Mouse (Mus musculus): ENCODE results near the gene 1700007K13Rik. TPM values are rescaled to one million over a fixed set of nuclear protein-coding genes. Genes with fewer than 3 reads are reported as not detected.
"Not testable (repeated sequence)": the region's sequence is repeated elsewhere in the genome, so short reads cannot be mapped to it uniquely, and the experiment has no call there.

1700007K13Rik gene
- 1.3 and 2.3 TPM in 2 replicates for polyA plus RNA-seq (2016; fragmentation: Nextera tagmentation; extraction: Ambion mirVana)

GRCm38 (mm10) chr2:28465836-28466518 is at the start of gene 1700007K13Rik:
Gene 1700007K13Rik (minus strand): TSS chr2:28466332.
- peaks cover 25% of the 10 kb centered on the region for H3K4me1 ChIP-seq
- H3K9me3 ChIP-seq: no peaks in the 10 kb centered on the region
- peak within 1 kb of the TSS; percentile 18 for H3K4me3 ChIP-seq (replicated peaks)
- peaks cover 14% of the 10 kb centered on the region; the same call in 1 of the 2 replicates for H3K27me3 ChIP-seq
- H3K9ac ChIP-seq: no peak within 1 kb of the TSS
- H3K36me3 ChIP-seq (replicated peaks): peaks cover 23% of the 10 kb centered on the region
- H3K27ac ChIP-seq: peak within 1 kb of the TSS; percentile 25; the same call in 1 of the 2 replicates
- 4% methylated on average over 25 of the region's 25 CpGs for WGBS
- peak; percentile 71 for ATAC-seq (ENCODE audit: low FRiP score)
- H3K4me2 ChIP-seq: peak within 1 kb of the TSS; percentile 45

GRCm38 (mm10) chr2:28514489-28514888 is 48.4 kb upstream of the 1700007K13Rik start:
- H3K36me3 ChIP-seq (replicated peaks): peaks cover 7% of the 10 kb centered on the region; the same call in 1 of the 2 replicates
- peak overlapping the region; percentile 78 for H3K4me2 ChIP-seq
- peaks cover 14% of the 10 kb centered on the region; the same call in 1 of the 2 replicates for H3K27me3 ChIP-seq
- ATAC-seq (ENCODE audit: low FRiP score): no peak; the same call in 1 of the 2 replicates
- 0 out of 2 replicates have a peak overlapping the region, but pooled peaks have one; percentile 87 for H3K27ac ChIP-seq
- peak overlapping the region; percentile 80 for H3K4me3 ChIP-seq (replicated peaks)
- peaks cover 54% of the 10 kb centered on the region for H3K4me1 ChIP-seq
- H3K9ac ChIP-seq: peak overlapping the region; percentile 95
- 17% methylated on average over 5 of the region's 5 CpGs for WGBS
- H3K9me3 ChIP-seq: no peaks in the 10 kb centered on the region

GRCm38 (mm10) chr2:28513431-28514370 is 47.6 kb upstream of the 1700007K13Rik start:
- ATAC-seq (ENCODE audit: low FRiP score): peak; percentile 40
- H3K36me3 ChIP-seq (replicated peaks): peaks cover 7% of the 10 kb centered on the region; the same call in 1 of the 2 replicates
- 5% methylated on average over 47 of the region's 47 CpGs for WGBS
- H3K4me2 ChIP-seq: peak overlapping the region; percentile 78
- peaks cover 14% of the 10 kb centered on the region; the same call in 1 of the 2 replicates for H3K27me3 ChIP-seq
- H3K27ac ChIP-seq: peak overlapping the region; percentile 87
- no peaks in the 10 kb centered on the region for H3K9me3 ChIP-seq
- H3K9ac ChIP-seq: peak overlapping the region; percentile 95
- H3K4me1 ChIP-seq: peaks cover 48% of the 10 kb centered on the region
- peak overlapping the region; percentile 80 for H3K4me3 ChIP-seq (replicated peaks)

- Histone ChIP-seq H3K4me2 (peak within 1 kb of the TSS; percentile 78), H3K27ac (peak within 1 kb of the TSS; percentile 87), H3K36me3 (replicated peaks) (peaks cover 7% of the 10 kb centered on the region; the same call in 1 of the 2 replicates), H3K9me3 (no peaks in the 10 kb centered on the region), H3K27me3 (peaks cover 14% of the 10 kb centered on the region; the same call in 1 of the 2 replicates), H3K9ac (peak within 1 kb of the TSS; percentile 95), H3K4me3 (replicated peaks) (peak within 1 kb of the TSS; percentile 80), H3K4me1 (peaks cover 40% of the 10 kb centered on the region)
- ATAC-seq (ENCODE audit: low FRiP score): peak; percentile 75
- WGBS: under 1% methylated on average over 56 of the region's 71 CpGs
Observed at GRCm38 (mm10) chr2:28512798-28513401, 46.8 kb upstream of the 1700007K13Rik start, which contains the start of gene Ralgds. Gene Ralgds (plus strand): TSS chr2:28513125.

- not testable (repeated sequence) for H3K9ac ChIP-seq; H3K4me2 ChIP-seq; H3K36me3 ChIP-seq (replicated peaks); H3K27ac ChIP-seq; H3K9me3 ChIP-seq; H3K4me3 ChIP-seq (replicated peaks); ATAC-seq (ENCODE audit: low FRiP score)
- Histone ChIP-seq H3K27me3 (peaks cover 14% of the 10 kb centered on the region; the same call in 1 of the 2 replicates), H3K4me1 (peaks cover 28% of the 10 kb centered on the region)
- 49% methylated on average over 5 of the region's 5 CpGs for WGBS
Observed at GRCm38 (mm10) chr2:28511600-28511999, 45.5 kb upstream of the 1700007K13Rik start.

- 89% methylated on average over 6 of the region's 6 CpGs for WGBS
- no peaks in the 10 kb centered on the region for H3K36me3 ChIP-seq (replicated peaks)
- ATAC-seq (ENCODE audit: low FRiP score): no peak
- H3K4me2 ChIP-seq: no peak overlapping the region
- no peak overlapping the region for H3K27ac ChIP-seq
- H3K27me3 ChIP-seq: peaks cover 9% of the 10 kb centered on the region; the same call in 1 of the 2 replicates
- H3K4me3 ChIP-seq (replicated peaks): no peak overlapping the region
- no peaks in the 10 kb centered on the region for H3K9me3 ChIP-seq
- H3K4me1 ChIP-seq: no peaks in the 10 kb centered on the region
- H3K9ac ChIP-seq: no peak overlapping the region
Observed at GRCm38 (mm10) chr2:28506291-28506690, 40.2 kb upstream of the 1700007K13Rik start.

- Histone ChIP-seq H3K4me2 (no peak within 1 kb of the TSS), H3K4me1 (no peaks in the 10 kb centered on the region), H3K4me3 (replicated peaks) (no peak within 1 kb of the TSS), H3K36me3 (replicated peaks) (no peaks in the 10 kb centered on the region), H3K27ac (no peak within 1 kb of the TSS), H3K27me3 (peaks cover 4% of the 10 kb centered on the region; the same call in 1 of the 2 replicates), H3K9ac (no peak within 1 kb of the TSS), H3K9me3 (no peaks in the 10 kb centered on the region)
- 87% methylated on average over 3 of the region's 3 CpGs for WGBS
- ATAC-seq (ENCODE audit: low FRiP score): no peak
Observed at GRCm38 (mm10) chr2:28505795-28506194, 39.7 kb upstream of the 1700007K13Rik start, which contains the start of gene Gm10134. Gene Gm10134 (plus strand): TSS chr2:28506095.

GRCm38 (mm10) chr2:28504676-28505075 is 38.5 kb upstream of the 1700007K13Rik start:
- ATAC-seq (ENCODE audit: low FRiP score): no peak
- 89% methylated on average over 13 of the region's 13 CpGs for WGBS
- Histone ChIP-seq H3K9me3 (no peaks in the 10 kb centered on the region), H3K27me3 (no peaks in the 10 kb centered on the region), H3K27ac (no peak overlapping the region), H3K4me1 (no peaks in the 10 kb centered on the region), H3K4me3 (replicated peaks) (no peak overlapping the region), H3K9ac (no peak overlapping the region), H3K4me2 (no peak overlapping the region), H3K36me3 (replicated peaks) (no peaks in the 10 kb centered on the region)

- no peak overlapping the region for H3K9ac ChIP-seq
- no peak for ATAC-seq (ENCODE audit: low FRiP score)
- no peaks in the 10 kb centered on the region for H3K9me3 ChIP-seq
- no peak overlapping the region for H3K27ac ChIP-seq
- 87% methylated on average over 10 of the region's 10 CpGs for WGBS
- H3K4me1 ChIP-seq: no peaks in the 10 kb centered on the region
- H3K4me3 ChIP-seq (replicated peaks): no peak overlapping the region
- no peak overlapping the region for H3K4me2 ChIP-seq
- no peaks in the 10 kb centered on the region for H3K36me3 ChIP-seq (replicated peaks)
- H3K27me3 ChIP-seq: no peaks in the 10 kb centered on the region
Observed at GRCm38 (mm10) chr2:28502987-28503386, 36.9 kb upstream of the 1700007K13Rik start.

GRCm38 (mm10) chr2:28498431-28498830 is 32.3 kb upstream of the 1700007K13Rik start:
- Histone ChIP-seq H3K4me2 (no peak overlapping the region), H3K36me3 (replicated peaks) (no peaks in the 10 kb centered on the region), H3K4me3 (replicated peaks) (no peak overlapping the region), H3K9me3 (no peaks in the 10 kb centered on the region), H3K27me3 (no peaks in the 10 kb centered on the region), H3K9ac (no peak overlapping the region), H3K27ac (no peak overlapping the region), H3K4me1 (no peaks in the 10 kb centered on the region)
- ATAC-seq (ENCODE audit: low FRiP score): no peak
- WGBS: 88% methylated on average over 4 of the region's 4 CpGs

GRCm38 (mm10) chr2:28497561-28497960 is 31.4 kb upstream of the 1700007K13Rik start:
- no peaks in the 10 kb centered on the region for H3K36me3 ChIP-seq (replicated peaks)
- no peaks in the 10 kb centered on the region for H3K9me3 ChIP-seq
- no peak overlapping the region for H3K27ac ChIP-seq
- WGBS: 81% methylated on average over 5 of the region's 5 CpGs
- no peak for ATAC-seq (ENCODE audit: low FRiP score)
- no peak overlapping the region for H3K4me2 ChIP-seq
- H3K4me3 ChIP-seq (replicated peaks): no peak overlapping the region
- H3K4me1 ChIP-seq: no peaks in the 10 kb centered on the region
- H3K9ac ChIP-seq: no peak overlapping the region
- H3K27me3 ChIP-seq: no peaks in the 10 kb centered on the region
